Comparison of ENCODE assay signal across 22 mouse cellular contexts in the genomic region with DNA sequence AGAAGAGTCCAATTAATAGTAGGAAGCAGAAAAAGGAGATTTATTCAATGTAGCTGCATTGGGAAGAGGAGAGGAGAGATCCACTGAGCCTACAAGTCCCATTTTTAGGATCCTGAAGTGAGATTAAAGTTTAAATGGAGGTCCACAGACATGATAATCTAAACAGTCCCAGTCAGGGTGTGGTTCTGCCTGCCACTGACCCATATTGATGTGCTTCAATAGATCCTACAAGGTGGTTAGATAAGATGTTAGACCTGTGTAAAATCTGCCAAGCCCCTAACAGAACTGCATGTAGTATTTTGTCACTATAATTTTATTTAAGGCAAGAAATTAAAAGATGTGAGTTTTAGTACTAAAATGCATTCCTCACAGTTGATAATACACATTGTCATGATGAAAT. TPM values are rescaled to one million over a fixed set of nuclear protein-coding genes. Genes with fewer than 3 reads are reported as not detected.
DNase-seq lines count a peak whose midpoint lies in the region; ATAC-seq and TF ChIP-seq lines count a peak whose summit lies in the region.
"Had no signal": no experiment of that assay in that cellular context is flagged by ENCODE, and none has a peak within 500 bp of the region (broad histone marks: within the 10 kb centered on the region; RNA-seq: fewer than 3 reads in every experiment).

No protein-coding gene starts in this region.

- TF ChIP-seq EP300 in MEL (IDR thresholded peaks at IDR 0.05; ENCODE audit: low read depth in 1 of 2, low read length in 2 of 2): peak; percentile 60 to 65
- TF ChIP-seq EP300 in liver, embryonic 14.5 days (IDR thresholded peaks at IDR 0.05; ENCODE audit: low read depth): peak; percentile 83

- no peak overlapping the region for H3K4me3 ChIP-seq in MEL (ENCODE audit: control insufficient read depth in 1 of 2, insufficient read depth in 1 of 2, low read depth in 2 of 2, low read length in 2 of 2)
- no peak overlapping the region for H3K4me3 ChIP-seq in liver, embryonic 14.5 days (ENCODE audit: insufficient read depth in 1 of 2, low read depth in 2 of 2, low read length in 2 of 2)
- H3K4me3 ChIP-seq: embryonic facial prominence, embryonic 15.5 days; erythroblast, embryonic 14.5 days; forebrain, embryonic 15.5 days; heart, embryonic 10.5 days; hindbrain, embryonic 13.5 days had no signal

- no peak for TF ChIP-seq CTCF in MEL (IDR thresholded peaks at IDR 0.05 in 2 of 3, conservative IDR thresholded peaks at IDR 0.05 in 1 of 3; ENCODE audit: control insufficient read depth in 1 of 3, insufficient read depth in 1 of 3, low read depth in 2 of 3, low read length in 3 of 3, poor library complexity in 1 of 3, severe bottlenecking in 1 of 3)
- no peak for TF ChIP-seq CTCF in liver, embryonic 14.5 days (IDR thresholded peaks at IDR 0.05; ENCODE audit: low read depth)

- H3K36me3 ChIP-seq in MEL (ENCODE audit: control insufficient read depth in 1 of 2, insufficient read depth in 2 of 2, low read length in 2 of 2): peaks cover 0 to 32% of the 10 kb centered on the region in 2 experiments; a peak in 2 of 4 replicates
- no peaks in the 10 kb centered on the region for H3K36me3 ChIP-seq in liver, embryonic 14.5 days (replicated peaks; ENCODE audit: control insufficient read depth, insufficient read depth, low read depth)
- H3K36me3 ChIP-seq: forebrain, embryonic 15.5 days; heart, embryonic 10.5 days; hindbrain, embryonic 13.5 days had no signal

- H3K79me2 ChIP-seq in MEL (ENCODE audit: control insufficient read depth, insufficient read depth, low read length, poor library complexity): no peaks in the 10 kb centered on the region

- H3K4me1 ChIP-seq in MEL (ENCODE audit: control insufficient read depth in 1 of 2, insufficient read depth in 2 of 2, low read length in 2 of 2): peaks cover 8 to 13% of the 10 kb centered on the region in 2 experiments
- H3K4me1 ChIP-seq in liver, embryonic 14.5 days (replicated peaks; ENCODE audit: control insufficient read depth in 2 of 2, insufficient read depth in 2 of 2, low read length in 1 of 2): peaks cover 22 to 35% of the 10 kb centered on the region in 2 experiments
- H3K4me1 ChIP-seq: forebrain, embryonic 15.5 days had no signal

- H3K27me3 ChIP-seq in MEL (ENCODE audit: control insufficient read depth in 1 of 2, insufficient read depth in 2 of 2, low read length in 2 of 2): no peaks in the 10 kb centered on the region
- H3K27me3 ChIP-seq in liver, embryonic 14.5 days (ENCODE audit: control insufficient read depth, insufficient read depth, low read length): no peaks in the 10 kb centered on the region
- H3K27me3 ChIP-seq: embryonic facial prominence, embryonic 15.5 days; hindbrain, embryonic 13.5 days had no signal

- no peak for DNase-seq in MEL (ENCODE audit: low read depth, low spot score)
- peak; percentile 34 for DNase-seq in c-Kit-positive CD71-positive TER-119-positive erythroid progenitor cells, embryonic 14.5 days (ENCODE audit: low spot score)
- DNase-seq in liver, embryonic 14.5 days (ENCODE audit: low read depth in 3 of 3, low spot score in 3 of 3): peak in 2 of 3 experiments; percentile 41 to 46
- DNase-seq in thymus, postnatal 4 days: no peak
- no peak for DNase-seq in layer of hippocampus, adult 9-10 months (ENCODE audit: low spot score)
- DNase-seq in layer of hippocampus, adult 11-12 months (ENCODE audit: low spot score): no peak
- DNase-seq: adrenal gland, adult 8-10 months; adrenal gland, postnatal 36 days; cerebellum, adult 11 months; cerebellum, adult 8-10 months; cerebellum, postnatal 14 days; embryo, embryonic 11 days; gastrocnemius, postnatal 10 days; heart, adult 18-20 months; heart, postnatal 10 days; heart, postnatal 4 days had no signal

- peak overlapping the region; percentile 6; the same call in 1 of the 2 replicates for H3K4me2 ChIP-seq in liver, embryonic 14.5 days (ENCODE audit: low read depth)
- H3K4me2 ChIP-seq: embryonic facial prominence, embryonic 15.5 days; forebrain, embryonic 15.5 days; hindbrain, embryonic 13.5 days had no signal

- H3K27ac ChIP-seq in MEL (ENCODE audit: control insufficient read depth, low read depth, low read length): no peak overlapping the region
- H3K27ac ChIP-seq in liver, embryonic 14.5 days: no peak overlapping the region
- H3K27ac ChIP-seq: embryonic facial prominence, embryonic 15.5 days; forebrain, embryonic 15.5 days; heart, embryonic 10.5 days; hindbrain, embryonic 13.5 days had no signal

- no peak for TF ChIP-seq POLR2A in MEL (IDR thresholded peaks at IDR 0.05; ENCODE audit: control insufficient read depth in 1 of 2, insufficient read depth in 1 of 2, low read depth in 1 of 2, low read length in 2 of 2, poor library complexity in 1 of 2)

- TF ChIP-seq RAD21 in MEL (IDR thresholded peaks at IDR 0.05; ENCODE audit: low read depth, low read length): no peak

- H3K9ac ChIP-seq in MEL (ENCODE audit: control insufficient read depth, low read depth, low read length, poor library complexity, severe bottlenecking): no peak overlapping the region
- H3K9ac ChIP-seq in liver, embryonic 14.5 days (replicated peaks): no peak overlapping the region
- H3K9ac ChIP-seq: embryonic facial prominence, embryonic 15.5 days; forebrain, embryonic 15.5 days; hindbrain, embryonic 13.5 days had no signal

- no peaks in the 10 kb centered on the region for H3K9me3 ChIP-seq in MEL (replicated peaks; ENCODE audit: insufficient read depth, low read length)
- no peaks in the 10 kb centered on the region for H3K9me3 ChIP-seq in liver, embryonic 14.5 days (ENCODE audit: control insufficient read depth, low read length)
- H3K9me3 ChIP-seq: embryonic facial prominence, embryonic 15.5 days; forebrain, embryonic 15.5 days; heart, embryonic 10.5 days; hindbrain, embryonic 13.5 days had no signal

- peak; percentile 73 for ATAC-seq in liver, embryonic 14.5 days (ENCODE audit: insufficient read depth)
- 0 out of 2 replicates have a peak, but pooled peaks have one; percentile 35 for ATAC-seq in megakaryocyte progenitor cell, adult 5-6 weeks (replicated peaks; ENCODE audit: poor library complexity)
- ATAC-seq: forebrain, embryonic 15.5 days had no signal

TF ChIP-seq in MEL, 35 proteins besides CTCF, POLR2A, EP300 and RAD21:
- no peak for TF ChIP-seq SIN3A (IDR thresholded peaks at IDR 0.05; ENCODE audit: low read length)
- TF ChIP-seq RCOR1 (IDR thresholded peaks at IDR 0.05; ENCODE audit: low read depth, low read length): no peak
- no peak for TF ChIP-seq USF1 (IDR thresholded peaks at IDR 0.05; ENCODE audit: low read depth, low read length)
- no peak for TF ChIP-seq TAL1 (IDR thresholded peaks at IDR 0.05; ENCODE audit: low read length)
- TF ChIP-seq TBP (IDR thresholded peaks at IDR 0.05; ENCODE audit: low read depth, low read length): no peak
- TF ChIP-seq MYC (IDR thresholded peaks at IDR 0.05; ENCODE audit: low read depth, low read length): no peak
- TF ChIP-seq E2F4 (IDR thresholded peaks at IDR 0.05; ENCODE audit: borderline replicate concordance, low read depth, low read length): no peak
- no peak for TF ChIP-seq ETS1 (IDR thresholded peaks at IDR 0.05; ENCODE audit: low read depth, low read length)
- TF ChIP-seq BHLHE40 (IDR thresholded peaks at IDR 0.05; ENCODE audit: borderline replicate concordance, low read depth, low read length): no peak
- TF ChIP-seq ZKSCAN1 (IDR thresholded peaks at IDR 0.05; ENCODE audit: low read depth, low read length): no peak
- peak; percentile 40 for TF ChIP-seq GATA1 (IDR thresholded peaks at IDR 0.05; ENCODE audit: low read depth, low read length)
- TF ChIP-seq TCF12 (IDR thresholded peaks at IDR 0.05; ENCODE audit: low read depth, low read length): 0 out of 2 replicates have a peak, but pooled peaks have one; percentile 14
- no peak for TF ChIP-seq POLR2AphosphoS2 (IDR thresholded peaks at IDR 0.05; ENCODE audit: low read length)
- no peak for TF ChIP-seq SMC3 (IDR thresholded peaks at IDR 0.05; ENCODE audit: low read depth, low read length)
- no peak for TF ChIP-seq ELF1 (IDR thresholded peaks at IDR 0.05; ENCODE audit: low read depth, low read length)

RNA-seq across cellular contexts. Expression of gene Ccdc34, which starts 24.2 kb away (rescaled TPM):
- total RNA-seq in MEL (2012; rRNA removed): 14.1 and 15.8 TPM in 2 replicates
- 10 to 100 TPM in 1 of 2 experiments, not detected in 1; 39.0 TPM for polyA plus RNA-seq in MEL (2012; ENCODE audit: insufficient read depth in 1 of 2, insufficient read length in 2 of 2, low read depth in 1 of 2, low replicate concordance in 2 of 2, missing spikeins in 1 of 2)
- polyA plus RNA-seq in liver, embryonic 14.5 days (2012; rRNA removed): 11.3 and 19.6 TPM in 2 replicates
- polyA plus RNA-seq in liver, embryonic 14.5 days (2014; fragmentation: Nextera tagmentation; extraction: Ambion mirVana): 22.8 and 27.0 TPM in 2 replicates
- total RNA-seq in megakaryocyte progenitor cell, adult 5-6 weeks (2015): 56.3 and 65.9 TPM in 2 replicates
- 42.6 and 56.5 TPM in 2 replicates for total RNA-seq in megakaryocyte progenitor cell, adult 5-6 weeks (2017)

Comparison
In these comparisons a context has a peak if more than half of its experiments do, and no peak if none do; other contexts are left out.
1. DNase-seq: peak in c-Kit-positive CD71-positive TER-119-positive erythroid progenitor cells, embryonic 14.5 days (single experiment) and liver, embryonic 14.5 days (2 of 3); none in MEL (single experiment), thymus, postnatal 4 days (single experiment), layer of hippocampus, adult 9-10 months (single experiment) and layer of hippocampus, adult 11-12 months (single experiment).